Mouse (Mus musculus) kidney, adult 18-20 months (tissue): Measurements from ENCODE around the gene Wdr18.

Source experiments
- DNase-seq: peaks from one replicate; pipeline ENCODE4 v3.0.0; 2021

The Wdr18 gene

DNA sequence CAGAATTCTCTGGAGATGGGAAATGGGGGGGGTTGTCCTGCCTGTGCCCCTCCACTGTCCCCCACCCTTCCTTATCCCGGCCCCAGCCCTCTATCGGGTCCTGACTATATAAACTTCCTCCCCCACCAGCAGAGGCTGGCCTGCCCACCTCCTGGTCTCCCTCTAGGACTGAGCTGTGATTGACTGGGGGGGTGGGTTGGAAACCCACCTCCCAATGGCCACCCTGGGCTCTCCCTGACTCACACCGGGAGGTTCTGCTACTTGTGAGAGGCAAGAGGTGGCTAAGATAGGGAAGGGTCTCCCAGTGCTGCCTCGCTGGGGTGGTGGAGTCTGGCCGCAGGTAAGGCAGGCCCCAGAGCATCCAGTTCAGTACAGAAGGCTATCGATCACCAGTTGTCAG, 12.4 kb upstream of the Wdr18 start:
- DNase-seq = no peak

DNA sequence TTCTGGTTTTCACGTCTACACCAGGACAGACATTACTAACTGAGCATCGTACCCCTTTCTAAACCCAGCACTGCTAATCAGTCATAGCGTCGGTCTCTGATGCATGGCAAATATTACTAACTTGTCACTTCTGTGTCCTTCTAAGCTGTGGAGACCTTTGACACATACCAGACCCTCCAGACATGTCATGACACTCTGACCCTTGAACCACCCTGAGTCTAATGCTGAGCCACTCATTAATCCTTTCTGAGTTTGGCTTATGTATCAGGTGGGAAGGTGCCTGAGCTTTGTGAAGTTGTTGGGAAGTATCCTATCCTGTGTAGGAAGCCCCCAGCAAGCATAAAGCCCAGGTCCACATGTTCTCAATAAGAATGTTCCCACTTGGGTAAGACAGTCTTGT, 10.1 kb upstream of the Wdr18 start:
- DNase-seq = no peak

DNA sequence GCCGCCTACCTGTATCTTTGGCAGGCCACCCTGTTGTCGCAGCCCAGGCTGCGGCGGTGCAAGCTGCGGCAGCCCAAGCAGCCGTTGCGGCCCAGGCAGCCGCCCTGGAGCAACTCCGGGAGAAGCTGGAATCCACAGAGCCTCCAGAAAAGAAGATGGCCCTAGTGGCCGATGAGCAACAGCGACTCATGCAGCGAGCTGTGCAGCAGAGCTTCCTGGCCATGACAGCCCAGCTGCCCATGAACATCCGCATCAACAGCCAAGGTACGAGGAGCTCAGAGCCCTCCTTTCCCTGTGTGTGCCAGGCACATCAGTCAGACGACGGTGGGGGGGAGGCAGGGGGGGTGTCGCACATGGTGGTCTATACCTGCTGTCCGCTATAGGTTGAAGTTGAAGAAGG, 9.3 kb upstream of the Wdr18 start:
- no peak for DNase-seq

DNA sequence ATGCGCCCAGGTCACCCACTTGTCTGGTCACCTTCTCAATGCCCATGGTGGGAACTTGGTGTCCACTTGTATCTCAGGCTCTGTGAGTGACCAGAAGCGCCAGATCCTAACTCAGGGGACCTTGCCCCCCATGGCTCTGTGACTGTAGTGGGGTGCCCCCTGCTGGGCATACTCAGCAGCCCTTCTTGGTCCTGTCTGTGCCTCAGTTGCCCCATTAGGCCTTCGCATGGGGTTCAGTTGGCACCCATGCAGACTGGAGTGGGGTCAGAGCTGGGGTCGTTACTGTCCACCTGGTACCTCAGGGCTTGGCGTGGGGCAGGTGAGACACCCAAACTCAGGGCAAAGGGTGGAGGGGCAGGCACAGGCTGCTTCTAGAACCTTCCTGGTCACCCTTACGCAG, 6.0 kb upstream of the Wdr18 start:
- DNase-seq = peak; percentile 63

DNA sequence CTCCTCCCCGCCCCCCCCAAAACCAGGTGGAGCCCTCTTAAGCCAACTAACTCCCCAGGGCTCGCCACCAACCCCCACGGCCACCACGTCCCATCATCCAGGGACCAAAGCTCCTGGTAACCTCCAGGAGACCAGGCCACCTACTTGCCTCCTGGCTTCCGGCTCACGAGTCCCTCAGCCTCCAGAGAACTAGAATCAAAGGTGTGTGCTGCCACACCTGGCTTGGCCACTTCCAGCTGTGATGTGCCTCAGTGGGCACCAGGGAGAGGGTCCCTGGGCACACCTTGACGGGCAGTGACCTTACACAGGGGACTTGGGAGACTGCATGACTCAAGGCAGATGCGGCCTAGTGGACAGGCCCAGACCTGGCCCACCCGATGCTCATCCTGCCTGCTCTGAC, 4.3 kb upstream of the Wdr18 start:
- no peak for DNase-seq

DNA sequence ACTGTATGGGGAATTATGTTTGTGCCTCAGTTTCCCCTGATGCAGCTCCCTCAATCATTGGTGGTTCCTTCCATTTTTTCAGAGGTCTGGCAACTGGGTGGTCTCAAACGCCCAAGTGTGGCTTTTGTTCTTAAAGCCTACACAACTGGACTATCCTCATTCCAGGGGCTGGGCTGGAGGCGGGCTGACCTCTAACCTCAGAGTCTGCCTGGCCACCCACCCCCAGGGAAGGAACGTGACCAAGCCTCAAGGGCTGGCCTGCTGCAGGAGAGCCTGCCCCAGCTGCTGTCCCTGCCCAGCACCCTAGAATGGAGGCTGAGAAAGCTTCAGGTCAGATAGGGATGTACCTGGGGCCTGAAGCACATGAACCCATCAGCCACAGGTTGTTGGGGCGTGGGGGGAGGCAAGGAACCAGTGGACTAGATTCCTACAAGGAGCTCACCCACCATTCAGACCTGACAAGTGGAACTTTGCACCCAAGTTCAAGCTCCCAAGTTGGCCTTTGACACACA, 3.3 kb upstream of the Wdr18 start:
- no peak for DNase-seq

DNA sequence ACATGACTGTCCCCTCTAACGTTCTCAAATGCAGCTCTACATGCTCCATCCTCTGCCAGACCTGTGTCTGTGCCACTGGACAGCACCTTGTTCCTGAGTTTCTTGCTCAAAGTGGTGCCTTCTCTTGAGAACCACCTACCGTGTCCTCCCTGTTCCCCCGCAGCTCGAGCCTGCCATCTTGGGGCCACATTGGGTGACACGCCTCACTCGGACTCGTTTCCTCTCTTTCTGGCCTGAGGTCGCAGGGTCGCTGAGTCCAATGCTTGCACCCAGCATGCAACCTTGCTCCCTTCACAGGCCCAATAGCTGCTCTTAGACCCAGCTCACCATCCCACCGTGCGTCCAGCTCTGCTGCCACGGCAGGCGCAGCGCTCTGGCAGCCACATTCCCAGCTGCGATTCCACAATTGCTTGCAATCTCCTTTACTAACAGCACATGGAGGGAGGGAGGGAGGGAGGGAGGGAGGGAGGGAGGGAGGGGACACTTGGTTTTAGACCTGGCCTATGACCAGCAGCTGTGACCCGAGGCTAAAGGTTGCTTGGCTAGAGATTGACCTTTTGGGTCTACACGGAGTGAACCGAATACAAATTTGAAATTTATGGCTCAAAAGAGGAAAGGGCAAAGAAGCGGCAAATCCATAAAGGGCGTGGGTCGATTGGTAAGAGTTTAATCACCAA, 1.7 kb upstream of the Wdr18 start:
- DNase-seq = peak; percentile 91

DNA sequence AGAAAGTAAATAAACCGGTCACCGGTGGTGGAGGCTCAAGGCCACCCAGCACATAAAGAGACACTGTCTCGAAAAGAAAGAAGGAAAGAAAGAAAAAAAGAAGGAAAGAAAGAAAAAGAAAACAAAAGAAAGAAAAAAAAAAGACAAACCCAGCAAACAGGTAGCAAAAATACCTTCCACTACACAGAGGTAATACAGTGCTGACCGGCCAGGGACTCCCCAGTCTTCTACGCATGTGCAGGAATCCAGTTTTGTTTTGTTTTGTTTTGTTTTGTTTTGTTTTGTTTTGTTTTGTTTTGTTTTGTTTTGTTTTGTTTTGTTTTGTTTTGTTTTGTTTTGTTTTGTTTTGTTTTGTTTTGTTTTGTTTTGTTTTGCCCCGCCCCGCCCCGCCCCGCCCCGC, 540 bp upstream of the Wdr18 start:
- DNase-seq = peak; percentile 55

DNA sequence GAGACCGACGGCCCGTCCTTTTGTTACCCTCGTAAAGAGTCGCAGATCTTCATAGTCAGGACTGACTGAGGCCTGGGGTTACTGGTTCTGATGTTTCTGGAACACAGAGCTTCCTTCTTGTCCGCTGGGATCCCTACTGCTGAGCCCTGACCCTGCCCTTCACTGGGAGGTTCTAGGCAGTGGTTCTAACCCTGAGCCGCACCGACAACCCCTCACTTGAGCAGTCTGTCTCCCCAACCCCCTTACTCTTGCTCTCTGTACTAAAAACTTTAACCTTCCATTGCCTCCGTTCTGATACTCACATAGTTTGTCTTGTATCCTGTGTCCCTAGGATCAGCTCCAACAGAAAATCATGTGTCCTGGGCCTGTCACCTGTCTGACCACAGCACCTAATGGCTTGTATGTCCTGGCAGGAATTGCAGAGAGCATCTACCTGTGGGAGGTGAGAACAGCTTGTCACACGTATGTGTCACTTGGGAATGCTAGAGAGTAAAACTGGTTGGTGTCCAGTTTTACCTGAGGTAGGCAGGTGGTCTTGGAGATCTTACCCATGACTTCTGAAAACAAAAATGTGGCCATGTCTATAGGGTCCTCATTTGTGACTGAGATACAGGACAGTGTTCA, 831 bp downstream of the Wdr18 start:
- no peak for DNase-seq

DNA sequence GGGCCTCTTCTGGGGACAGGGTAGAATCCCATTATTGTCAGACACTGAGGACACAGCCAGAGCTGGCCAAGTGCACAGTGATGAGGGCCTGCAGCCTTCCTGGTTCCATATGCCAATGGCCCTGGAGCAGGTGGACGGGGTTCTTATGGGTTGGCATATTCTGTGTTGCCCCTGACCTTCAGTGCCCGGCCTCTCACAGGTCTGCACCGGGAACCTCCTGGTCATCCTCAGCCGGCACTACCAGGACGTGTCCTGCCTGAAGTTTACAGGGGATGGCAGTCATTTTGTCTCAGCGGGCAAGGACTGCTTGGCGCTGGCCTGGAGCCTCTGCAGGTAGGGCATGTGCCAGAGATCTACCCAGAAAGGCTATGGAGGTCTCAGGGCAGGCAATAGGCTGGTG, 4.8 kb downstream of the Wdr18 start:
- no peak for DNase-seq

DNA sequence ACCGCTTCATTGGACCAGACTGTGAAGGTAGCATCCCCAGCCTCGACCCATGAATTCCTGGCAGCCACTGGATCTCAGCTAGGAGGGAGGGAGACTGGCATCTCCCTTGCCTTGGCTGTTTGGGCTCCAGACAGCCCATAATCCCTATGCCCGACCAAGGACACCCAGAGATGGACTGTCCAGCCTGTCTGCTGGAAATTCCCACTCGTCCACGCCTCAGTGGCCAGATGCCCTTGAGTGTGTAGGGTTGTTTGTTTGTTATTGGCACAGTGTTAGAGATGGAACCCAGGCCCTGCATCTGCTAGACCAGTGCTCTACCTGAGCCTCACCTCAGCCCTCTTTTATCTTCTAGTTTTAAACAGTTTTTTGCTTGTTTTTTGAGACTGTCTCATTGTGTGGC, 5.4 kb downstream of the Wdr18 start:
- DNase-seq = no peak

DNA sequence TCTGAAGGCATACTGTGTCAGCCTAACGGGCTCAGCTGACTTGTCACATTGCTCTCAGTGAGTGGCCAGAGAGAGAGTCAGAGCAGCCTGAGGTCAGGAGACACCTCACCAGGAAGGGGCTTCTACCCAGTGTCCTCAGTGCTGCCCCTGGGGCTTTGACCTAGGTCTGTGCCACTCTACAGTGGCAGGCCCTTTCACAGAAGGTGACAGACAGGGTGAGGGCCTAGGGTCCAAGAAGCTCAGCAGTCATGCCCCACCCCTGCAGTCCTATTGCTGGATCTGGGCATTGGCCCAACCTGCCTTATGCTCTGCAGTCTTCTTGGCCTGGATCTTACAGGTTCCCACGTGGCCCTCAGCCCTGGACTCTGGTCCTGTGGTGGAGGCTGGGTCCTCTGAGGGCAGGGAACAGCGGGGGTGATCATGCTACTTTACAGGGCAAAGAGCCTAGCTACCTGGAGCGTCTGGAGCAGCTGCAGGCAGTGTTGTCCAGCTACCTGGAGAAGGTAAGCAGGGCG, 7.0 kb downstream of the Wdr18 start:
- peak; percentile 81 for DNase-seq

DNA sequence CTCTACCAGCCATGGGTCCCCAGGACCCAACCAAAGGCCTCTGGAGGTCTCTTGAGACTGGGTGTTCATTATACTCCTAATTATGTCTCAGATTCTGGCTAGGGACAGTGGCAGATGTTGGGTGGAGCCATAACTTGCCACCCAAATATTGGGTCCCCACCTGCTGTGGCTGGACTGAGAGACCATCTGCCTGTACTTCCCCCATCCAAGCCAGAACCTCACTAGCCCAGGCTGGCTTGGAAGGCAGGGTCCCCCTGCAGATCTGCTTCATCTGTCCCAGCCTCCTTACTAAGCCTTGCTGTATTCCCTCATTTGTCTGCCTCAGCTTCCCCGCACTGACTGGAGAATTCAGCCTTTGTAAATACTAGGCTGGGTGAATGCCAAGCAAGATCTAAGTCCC, 8.2 kb downstream of the Wdr18 start:
- DNase-seq = no peak

DNA sequence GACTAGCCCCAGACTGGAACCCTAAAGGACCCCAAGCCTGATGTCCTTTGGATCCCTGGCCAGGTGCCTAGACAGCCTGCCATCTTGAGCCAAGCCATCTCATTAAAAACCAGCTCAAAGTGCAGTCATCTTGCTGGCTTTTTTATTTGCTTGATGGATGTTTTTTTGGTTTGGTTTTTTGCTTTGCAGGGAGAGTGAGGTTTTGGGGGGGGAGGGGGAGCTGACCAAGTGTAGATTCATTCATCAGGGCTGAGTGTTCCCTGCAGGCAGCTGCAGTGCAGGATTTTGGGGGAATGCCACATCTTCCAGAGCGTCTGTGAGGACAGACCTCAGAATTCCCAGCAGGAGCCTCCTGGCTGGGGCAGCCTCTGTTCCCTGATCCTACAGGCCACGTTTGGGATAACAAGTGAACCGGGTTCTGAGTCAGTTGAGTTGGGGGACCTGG, 9.2 kb downstream of the Wdr18 start:
- DNase-seq = peak; percentile 62

DNA sequence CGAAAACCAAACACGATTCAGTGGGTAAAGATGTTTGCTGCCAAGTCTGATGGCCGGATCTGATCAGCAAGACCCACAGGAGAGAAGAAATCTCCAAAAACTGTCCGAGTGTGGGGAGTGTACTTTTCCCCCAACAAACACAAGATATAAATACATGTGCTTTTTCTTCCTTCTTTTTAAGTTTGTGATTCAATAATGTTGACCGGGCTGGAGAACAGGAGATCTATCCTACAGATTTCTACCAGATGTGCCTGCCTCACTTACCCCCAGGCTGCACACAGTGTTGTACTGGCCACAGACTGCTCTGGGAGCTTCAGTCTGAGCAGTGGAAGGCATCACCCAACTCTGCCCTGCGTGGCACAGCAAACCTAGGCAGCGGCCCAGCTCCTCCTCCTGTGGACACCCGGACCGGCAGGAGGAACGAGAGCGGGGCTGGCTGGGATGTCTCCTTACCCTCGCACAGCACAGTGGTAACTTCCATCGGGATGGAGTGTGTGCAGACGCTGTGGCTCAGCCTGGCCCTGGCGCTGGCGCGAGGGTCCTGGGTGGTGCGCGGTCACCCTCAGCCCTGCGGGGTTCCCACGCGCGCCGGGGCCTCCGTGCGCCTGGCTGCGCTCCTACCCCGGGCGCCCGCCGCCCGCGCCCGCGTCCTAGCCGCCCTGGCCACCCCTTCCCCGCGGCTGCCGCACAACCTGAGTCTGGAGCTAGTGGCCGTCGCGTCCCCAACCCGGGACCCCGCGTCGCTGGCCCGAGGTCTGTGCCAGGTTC, 10.6 kb downstream of the Wdr18 start, which contains the start of gene Grin3b:
TSS of gene Grin3b (plus strand) at position 301 of the 768 bp plus-strand sequence.
- no peak for DNase-seq

DNA sequence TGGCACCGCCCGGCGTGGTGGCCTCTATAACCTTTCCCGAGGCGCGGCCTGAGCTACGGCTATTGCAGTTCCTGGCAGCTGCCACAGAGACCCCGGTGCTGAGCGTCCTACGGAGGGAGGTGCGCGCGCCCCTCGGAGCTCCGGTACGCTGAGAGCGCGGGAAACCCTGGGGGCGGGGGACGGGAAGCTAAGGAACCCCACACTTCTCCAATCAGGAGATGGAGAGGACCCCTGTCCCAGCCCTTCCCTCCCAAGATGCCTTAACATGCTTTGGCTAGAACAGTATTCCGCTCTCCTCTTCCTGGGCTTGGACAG, 11.2 kb downstream of the Wdr18 start:
- DNase-seq = no peak

DNA sequence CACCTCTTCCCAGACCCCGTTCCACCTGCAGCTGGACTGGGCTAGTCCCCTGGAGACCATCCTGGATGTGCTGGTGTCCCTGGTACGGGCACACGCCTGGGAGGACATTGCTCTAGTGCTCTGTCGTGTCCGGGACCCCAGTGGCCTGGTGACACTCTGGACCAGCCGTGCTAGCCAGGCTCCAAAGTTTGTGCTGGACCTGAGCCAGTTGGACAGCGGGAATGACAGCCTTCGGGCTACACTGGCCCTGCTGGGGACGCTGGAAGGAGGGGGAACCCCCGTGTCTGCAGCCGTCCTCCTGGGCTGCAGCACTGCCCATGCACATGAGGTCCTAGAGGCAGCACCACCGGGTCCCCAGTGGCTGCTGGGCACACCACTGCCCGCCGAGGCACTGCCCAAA, 12.9 kb downstream of the Wdr18 start:
- peak; percentile 51 for DNase-seq

DNA sequence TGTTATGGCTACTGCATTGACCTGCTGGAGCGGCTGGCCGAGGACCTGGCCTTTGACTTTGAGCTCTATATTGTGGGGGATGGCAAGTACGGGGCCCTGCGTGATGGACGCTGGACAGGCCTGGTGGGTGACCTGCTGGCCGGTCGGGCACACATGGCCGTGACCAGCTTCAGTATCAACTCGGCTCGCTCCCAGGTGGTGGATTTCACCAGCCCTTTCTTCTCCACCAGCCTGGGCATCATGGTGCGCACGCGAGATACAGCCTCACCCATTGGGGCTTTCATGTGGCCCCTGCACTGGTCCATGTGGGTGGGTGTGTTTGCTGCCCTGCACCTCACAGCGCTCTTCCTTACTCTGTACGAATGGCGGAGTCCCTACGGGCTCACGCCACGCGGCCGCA, 14.1 kb downstream of the Wdr18 start:
- no peak for DNase-seq

DNA sequence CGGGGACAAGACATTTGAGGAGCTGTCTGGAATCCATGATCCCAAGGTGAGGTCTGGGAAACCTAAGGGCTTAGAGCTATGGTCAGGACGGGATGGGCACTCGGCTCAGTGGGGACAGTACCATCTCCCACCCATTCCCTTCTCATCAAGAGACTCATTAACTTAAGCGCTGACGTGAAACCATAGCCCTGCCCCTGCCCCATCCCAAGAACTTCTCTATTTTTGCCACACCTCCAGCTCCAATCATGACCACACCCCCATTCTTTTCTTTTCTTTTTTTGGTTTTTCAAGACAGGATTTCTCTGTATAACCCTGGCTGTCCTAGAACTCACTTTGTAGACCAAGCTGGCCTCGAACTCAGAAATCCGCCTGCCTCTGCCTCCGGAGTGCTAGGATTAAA, 14.7 kb downstream of the Wdr18 start:
- no peak for DNase-seq

DNA sequence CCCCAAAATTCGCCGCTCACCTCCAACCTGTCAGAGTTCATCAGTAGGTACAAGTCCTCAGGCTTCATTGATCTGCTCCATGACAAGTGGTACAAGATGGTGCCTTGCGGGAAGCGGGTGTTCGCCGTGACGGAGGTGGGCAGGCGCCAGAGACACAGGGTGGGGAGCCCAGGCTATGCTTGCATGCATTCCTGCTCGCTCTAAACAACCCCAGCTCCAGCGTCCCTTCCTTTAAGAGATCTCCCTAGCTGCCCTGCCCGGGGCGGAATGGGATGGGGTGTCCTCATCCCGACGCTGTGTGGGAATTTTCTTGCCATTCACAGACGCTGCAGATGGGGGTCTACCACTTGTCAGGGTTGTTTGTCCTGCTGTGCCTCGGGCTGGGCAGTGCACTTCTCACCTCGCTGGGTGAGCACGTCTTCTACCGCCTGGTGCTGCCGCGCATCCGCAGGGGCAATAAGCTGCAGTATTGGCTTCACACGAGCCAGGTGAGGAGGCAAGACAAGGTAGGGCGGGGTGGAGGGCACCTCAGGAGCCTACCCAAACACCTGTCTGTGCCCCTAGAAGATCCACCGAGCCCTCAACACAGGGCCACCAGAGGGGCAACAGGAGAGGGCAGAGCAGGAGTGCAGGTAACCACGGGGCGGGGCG, 16.2 kb downstream of the Wdr18 start:
- no peak for DNase-seq

DNA sequence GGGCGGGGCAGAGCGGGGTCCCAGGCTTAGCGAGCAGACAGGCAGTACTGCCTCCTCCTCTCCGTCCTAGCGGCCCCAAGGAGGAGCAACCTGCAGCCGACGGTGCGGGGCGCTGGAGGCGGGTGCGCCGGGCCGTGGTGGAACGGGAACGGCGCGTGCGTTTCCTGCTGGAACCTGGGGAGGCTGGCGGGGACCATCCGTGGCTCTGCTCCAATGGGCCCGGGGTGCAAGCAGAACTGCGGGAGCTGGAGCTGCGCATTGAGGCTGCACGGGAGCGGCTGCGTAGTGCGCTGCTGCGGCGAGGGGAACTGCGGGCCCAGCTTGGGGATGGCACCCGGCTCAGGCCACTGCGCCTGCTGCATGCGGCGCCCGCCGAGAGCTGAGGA, 16.8 kb downstream of the Wdr18 start:
- DNase-seq = no peak

DNA sequence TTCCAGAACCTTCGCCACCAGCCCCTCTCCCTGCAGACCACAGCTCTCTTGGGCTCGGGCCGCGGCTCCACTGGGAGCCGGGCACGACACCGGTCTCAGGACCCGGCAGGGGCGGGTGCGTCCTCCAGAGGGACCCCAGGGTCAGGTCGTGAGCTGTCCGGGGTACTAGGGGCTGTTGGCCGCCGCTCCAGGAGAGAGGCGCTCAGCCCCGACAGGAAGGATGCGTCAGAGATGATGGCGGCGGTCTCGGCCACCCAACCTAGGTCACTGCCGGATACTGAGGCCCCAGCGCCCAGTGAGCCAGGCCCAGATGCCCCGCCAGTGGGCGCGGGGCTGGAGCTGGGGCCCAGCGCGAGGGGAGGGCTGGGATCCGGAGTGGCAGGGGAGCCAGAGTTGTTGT, 17.4 kb downstream of the Wdr18 start:
- DNase-seq = no peak

DNA sequence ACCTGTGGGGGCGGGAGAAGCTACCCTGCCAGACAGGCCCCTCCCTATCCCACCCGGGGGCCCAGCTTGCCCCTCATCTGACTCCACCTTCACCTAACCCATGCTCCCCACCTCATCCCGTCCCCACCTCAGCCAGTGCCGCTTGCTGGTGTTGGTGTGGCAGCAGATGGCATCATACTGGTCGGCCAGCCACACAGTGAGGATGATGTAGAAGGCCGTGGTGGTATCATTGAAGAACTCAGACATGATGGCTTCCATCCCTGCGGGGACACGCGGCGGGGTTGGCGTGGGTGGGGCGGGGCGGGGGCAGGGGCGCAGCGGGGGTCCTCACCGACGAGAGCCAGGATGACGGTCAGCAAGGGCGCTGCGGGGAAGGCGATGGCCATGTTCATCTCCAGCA, 18.1 kb downstream of the Wdr18 start:
- DNase-seq = no peak
